Mouse (Mus musculus): ENCODE data around the gene Ddx58. TPM values are rescaled to one million over a fixed set of nuclear protein-coding genes. Genes with fewer than 3 reads are reported as not detected.

The Ddx58 gene
- total RNA-seq, 2 experiments from 2014 or later: 5.4 to 9.3 TPM

- ATAC-seq (replicated peaks; ENCODE audit: poor library complexity, severe bottlenecking): peak; percentile 55
Measured at GRCm38 (mm10) chr4:40238483-40239408, 882 bp downstream of the Ddx58 start.

- no peak for ATAC-seq (replicated peaks; ENCODE audit: poor library complexity, severe bottlenecking)
Measured at GRCm38 (mm10) chr4:40236829-40237228, 2.8 kb downstream of the Ddx58 start.

GRCm38 (mm10) chr4:40234256-40234655 lies 5.4 kb downstream of the Ddx58 start:
- ATAC-seq (replicated peaks; ENCODE audit: poor library complexity, severe bottlenecking): no peak

GRCm38 (mm10) chr4:40233062-40233664 lies 6.5 kb downstream of the Ddx58 start:
- ATAC-seq (replicated peaks; ENCODE audit: poor library complexity, severe bottlenecking): peak; percentile 96

GRCm38 (mm10) chr4:40229723-40230122 lies 9.9 kb downstream of the Ddx58 start:
- ATAC-seq (replicated peaks; ENCODE audit: poor library complexity, severe bottlenecking): peak; percentile 33; the same call in 1 of the 2 replicates

GRCm38 (mm10) chr4:40227886-40228285 lies 11.7 kb downstream of the Ddx58 start:
- no peak for ATAC-seq (replicated peaks; ENCODE audit: poor library complexity, severe bottlenecking)

GRCm38 (mm10) chr4:40227131-40227530 lies 12.5 kb downstream of the Ddx58 start:
- no peak for ATAC-seq (replicated peaks; ENCODE audit: poor library complexity, severe bottlenecking)

- ATAC-seq (replicated peaks; ENCODE audit: poor library complexity, severe bottlenecking): no peak
Measured at GRCm38 (mm10) chr4:40226095-40226494, 13.5 kb downstream of the Ddx58 start.

- no peak for ATAC-seq (replicated peaks; ENCODE audit: poor library complexity, severe bottlenecking)
Measured at GRCm38 (mm10) chr4:40221876-40222585, 17.6 kb downstream of the Ddx58 start.

- no peak for ATAC-seq (replicated peaks; ENCODE audit: poor library complexity, severe bottlenecking)
Measured at GRCm38 (mm10) chr4:40221004-40221760, 18.4 kb downstream of the Ddx58 start.

GRCm38 (mm10) chr4:40220437-40220836 lies 19.2 kb downstream of the Ddx58 start:
- no peak for ATAC-seq (replicated peaks; ENCODE audit: poor library complexity, severe bottlenecking)

GRCm38 (mm10) chr4:40218382-40218781 lies 21.2 kb downstream of the Ddx58 start:
- ATAC-seq (replicated peaks; ENCODE audit: poor library complexity, severe bottlenecking): peak; percentile 87

- peak; percentile 79 for ATAC-seq (replicated peaks; ENCODE audit: poor library complexity, severe bottlenecking)
Measured at GRCm38 (mm10) chr4:40217910-40218309, 21.7 kb downstream of the Ddx58 start.

- ATAC-seq (replicated peaks; ENCODE audit: poor library complexity, severe bottlenecking): no peak
Measured at GRCm38 (mm10) chr4:40212177-40212576, 27.5 kb downstream of the Ddx58 start.

GRCm38 (mm10) chr4:40207701-40208100 lies 31.9 kb downstream of the Ddx58 start:
- no peak for ATAC-seq (replicated peaks; ENCODE audit: poor library complexity, severe bottlenecking)

GRCm38 (mm10) chr4:40205231-40205903 lies 34.3 kb downstream of the Ddx58 start:
- peak; percentile 87 for ATAC-seq (replicated peaks; ENCODE audit: poor library complexity, severe bottlenecking)

- no peak for ATAC-seq (replicated peaks; ENCODE audit: poor library complexity, severe bottlenecking)
Measured at GRCm38 (mm10) chr4:40204374-40204773, 35.3 kb downstream of the Ddx58 start.

- ATAC-seq (replicated peaks; ENCODE audit: poor library complexity, severe bottlenecking): peak; percentile 66
Measured at GRCm38 (mm10) chr4:40202205-40202604, 37.4 kb downstream of the Ddx58 start.

GRCm38 (mm10) chr4:40195336-40195735 lies 44.3 kb downstream of the Ddx58 start:
- peak; percentile 35 for ATAC-seq (replicated peaks; ENCODE audit: poor library complexity, severe bottlenecking)

GRCm38 (mm10) chr4:40193461-40193860 lies 46.2 kb downstream of the Ddx58 start:
- no peak for ATAC-seq (replicated peaks; ENCODE audit: poor library complexity, severe bottlenecking)

Measured in granulocyte monocyte progenitor cell, adult 5-6 weeks (primary cell).